Mouse (Mus musculus): ENCODE measurements at regions not wholly inside any gene's neighbourhood (a gene's known extent, or its start where the extent isn't known, plus 50 kb on each side); places are given as distances from the start of the nearest gene placed in this dataset.

DNA sequence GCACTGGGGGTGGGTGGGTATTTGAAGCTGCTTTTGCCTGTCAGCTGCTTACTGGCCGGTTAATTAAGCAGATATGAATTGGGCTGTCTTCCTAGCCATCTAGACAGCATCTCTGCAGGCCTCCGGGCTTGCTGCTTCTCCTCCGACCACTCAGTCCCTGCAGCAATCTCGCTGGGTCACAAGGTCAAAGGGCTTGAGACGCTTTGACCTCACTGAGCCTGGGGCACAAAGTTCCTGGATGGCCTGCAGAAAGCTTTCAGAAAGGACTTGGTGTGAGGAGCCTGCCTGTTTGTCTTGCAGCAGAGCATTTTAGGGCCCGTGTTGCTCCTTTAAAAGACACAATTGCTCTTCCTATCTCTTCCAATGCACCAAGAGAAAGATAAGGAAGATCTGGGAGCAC lies 83.7 kb upstream of the Ppp2r5a start:
- DNase-seq (ENCODE audit: low read depth, low spot score) = no peak

DNA sequence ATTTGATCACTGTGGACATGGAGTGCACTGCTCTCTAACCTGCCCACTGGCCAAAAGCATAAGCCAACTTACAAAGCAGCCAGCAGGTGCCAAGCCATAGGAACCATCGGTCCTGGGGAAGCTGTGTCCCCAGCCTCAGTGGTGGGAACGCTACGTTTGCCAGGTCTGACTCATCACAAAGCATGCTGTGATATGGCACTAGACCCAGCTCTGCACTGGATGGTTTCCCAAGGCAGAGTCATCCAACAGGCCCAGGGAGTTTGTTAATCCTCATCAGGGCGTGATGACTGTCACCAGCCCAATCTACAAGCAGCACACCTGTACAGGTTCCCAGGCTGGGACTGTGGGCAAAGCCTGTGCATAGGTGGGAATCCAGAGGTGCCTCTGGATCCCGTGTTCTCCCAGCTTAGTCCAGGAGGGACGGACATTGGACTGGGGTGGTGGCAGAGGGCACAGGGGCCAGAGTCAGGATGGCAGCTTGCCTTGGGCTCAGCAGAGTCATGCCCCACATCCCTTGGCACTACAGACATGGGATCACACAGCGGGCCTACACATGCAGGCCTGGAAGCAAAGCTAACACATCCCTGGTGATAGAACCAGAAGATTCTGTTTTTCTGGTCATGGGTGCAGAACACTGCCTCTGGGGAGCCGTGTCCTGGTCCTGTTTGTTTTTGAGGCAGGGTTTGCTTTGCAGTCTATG lies 81.8 kb upstream of the Ppp2r5a start:
- peak; percentile 81 for DNase-seq (ENCODE audit: low read depth, low spot score)

DNA sequence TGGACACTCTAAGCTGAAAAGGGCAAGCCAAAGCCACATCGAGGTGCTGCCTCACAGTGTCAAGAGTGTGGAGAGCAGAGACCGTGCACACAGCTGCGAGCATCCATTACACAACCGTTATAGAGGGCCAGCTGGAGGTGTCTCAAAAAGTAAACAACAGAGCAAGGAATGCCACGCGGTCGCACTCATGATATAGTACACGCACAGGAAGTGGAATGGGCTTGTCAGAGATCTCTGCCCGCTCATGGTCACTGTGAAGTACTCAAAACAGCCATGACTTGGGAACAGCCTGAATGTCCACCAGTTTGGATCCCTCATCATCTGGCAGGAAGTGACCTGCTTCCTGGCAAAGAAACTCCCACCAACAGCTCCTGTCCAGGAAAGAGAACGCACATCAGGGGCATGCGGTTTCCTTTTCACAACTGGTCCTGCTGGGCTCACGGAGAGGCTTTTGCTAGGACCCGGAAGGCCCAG lies 76.9 kb upstream of the Ppp2r5a start:
- no peak for DNase-seq (ENCODE audit: low read depth, low spot score)

DNA sequence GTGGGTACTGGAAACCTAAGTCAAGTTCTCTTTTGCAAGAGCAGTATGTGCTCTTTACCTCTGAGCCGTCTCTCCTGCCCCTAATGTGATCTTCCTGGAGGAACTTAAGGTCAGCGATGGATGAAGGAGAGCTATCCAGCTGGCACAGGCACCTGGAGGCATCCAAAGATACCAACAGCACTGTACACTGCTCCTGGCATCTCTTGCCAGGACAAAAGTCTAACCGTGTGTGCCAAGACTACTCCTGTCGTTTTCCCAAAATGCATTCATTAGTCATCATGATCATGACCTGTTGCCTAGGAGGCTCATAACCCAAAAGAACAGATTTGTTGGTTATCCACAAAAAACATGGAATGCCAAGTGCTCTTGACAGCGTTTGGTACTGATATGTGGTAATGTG lies 69.5 kb upstream of the Ppp2r5a start:
- DNase-seq (ENCODE audit: low read depth, low spot score) = peak; percentile 21

DNA sequence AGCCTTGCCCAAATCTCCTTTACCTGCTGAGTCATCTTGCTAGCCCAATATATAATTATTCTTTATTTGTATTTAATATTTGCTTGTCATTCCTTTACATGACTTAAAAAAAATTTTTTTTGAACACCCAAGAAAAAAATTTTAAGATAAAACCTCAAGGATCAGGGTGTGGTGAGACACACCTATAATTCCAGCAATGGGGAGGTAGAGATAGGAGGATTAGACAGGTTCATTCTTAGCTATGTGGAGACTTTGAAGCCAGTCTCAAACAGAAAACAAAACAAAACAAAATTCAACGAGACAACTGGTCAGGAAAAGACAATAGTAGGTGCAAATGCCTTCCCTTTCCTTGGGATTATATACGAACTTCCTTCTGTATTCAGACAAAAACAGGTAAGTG lies 68.4 kb upstream of the Ppp2r5a start:
- DNase-seq (ENCODE audit: low read depth, low spot score) = no peak

DNA sequence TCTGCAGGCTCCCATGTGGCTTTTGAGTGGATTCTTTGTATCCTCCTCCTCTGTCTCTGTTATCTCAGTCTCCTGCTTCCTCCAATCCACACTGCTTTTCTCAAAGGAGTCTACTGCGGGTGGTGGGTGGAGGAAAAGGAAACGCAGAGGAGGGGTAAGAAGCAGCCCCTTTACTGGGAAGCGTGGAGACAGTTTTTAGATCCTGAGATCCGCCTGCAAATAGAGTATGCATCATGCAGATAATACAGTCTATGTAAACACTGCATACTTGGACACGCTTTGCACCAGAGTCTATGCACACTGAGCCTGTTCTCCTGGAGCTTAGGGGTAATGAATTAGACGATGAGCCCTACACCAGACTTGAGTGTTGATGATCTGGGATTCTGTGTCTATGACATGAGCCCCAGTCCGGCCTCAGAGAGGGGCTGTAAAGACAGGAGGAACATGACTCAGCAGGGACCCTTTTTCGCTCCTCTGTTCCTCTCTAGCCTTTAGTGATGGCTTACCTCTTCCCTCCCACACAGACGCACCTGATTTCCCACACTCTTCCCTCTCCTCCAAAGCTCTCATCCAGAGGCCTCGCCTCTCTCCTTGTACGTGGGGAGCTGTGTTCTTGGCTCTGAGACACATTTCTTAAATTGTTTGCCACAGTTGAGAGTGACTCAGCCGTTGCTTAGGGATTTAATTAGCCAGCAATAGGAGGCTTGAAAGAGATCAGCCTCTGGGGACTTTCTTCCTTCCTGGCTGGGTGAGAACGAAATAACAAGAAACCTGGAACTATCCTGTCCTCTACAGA lies 67.3 kb upstream of the Ppp2r5a start:
- peak; percentile 75 for DNase-seq (ENCODE audit: low read depth, low spot score)

DNA sequence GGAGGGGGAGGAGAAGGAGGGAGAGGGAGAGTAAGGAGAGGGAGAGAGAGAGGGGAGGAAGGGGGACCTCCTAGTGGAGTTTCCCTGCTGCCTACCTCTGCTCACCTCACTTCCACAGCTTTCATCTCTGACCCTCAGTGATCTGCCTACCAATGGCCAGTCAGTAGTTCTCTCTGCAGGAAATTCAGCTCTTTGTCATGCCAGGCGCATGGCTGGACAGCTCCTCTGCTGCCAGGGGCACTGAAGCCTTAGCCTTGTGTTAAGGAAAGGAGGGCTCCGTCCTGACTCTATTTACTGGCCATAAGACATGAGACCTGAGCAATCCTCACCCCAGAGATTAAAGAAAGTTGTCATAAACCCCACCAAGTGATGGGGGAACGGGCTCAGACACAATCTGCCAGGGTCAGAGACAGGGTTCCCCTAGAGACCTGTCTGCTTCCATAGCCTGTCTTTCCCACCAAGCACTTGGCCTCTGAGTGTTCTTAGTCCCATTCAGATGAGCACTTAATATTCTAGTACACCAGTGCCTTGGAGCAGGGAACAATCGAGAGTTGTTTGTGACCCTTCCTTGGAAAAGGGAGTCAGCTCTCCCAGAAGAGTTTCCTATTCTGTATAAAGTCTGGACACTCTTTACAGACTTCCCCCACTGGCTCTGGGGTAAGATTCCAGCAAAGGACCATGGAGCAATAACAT lies 65.9 kb upstream of the Ppp2r5a start:
- no peak for DNase-seq (ENCODE audit: low read depth, low spot score)

DNA sequence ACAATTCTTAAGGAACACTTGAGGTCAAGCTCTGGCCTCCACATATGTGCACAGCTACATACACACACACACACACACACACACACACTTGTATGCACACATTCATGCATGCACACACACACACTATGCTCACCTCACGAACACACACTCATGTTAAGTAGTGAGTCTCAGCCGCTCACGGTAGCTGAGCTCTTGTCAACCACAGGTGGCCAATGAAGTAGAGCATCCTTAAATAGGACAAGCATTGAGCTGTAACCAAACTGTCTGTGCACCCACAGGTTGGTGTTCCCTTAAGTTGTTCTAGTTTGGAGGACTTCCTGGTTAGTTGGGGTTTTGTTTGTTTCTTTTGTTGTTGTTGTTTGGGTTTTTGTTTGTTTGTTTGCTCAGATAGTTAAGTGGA lies 63.2 kb upstream of the Ppp2r5a start:
- no peak for DNase-seq (ENCODE audit: low read depth, low spot score)

DNA sequence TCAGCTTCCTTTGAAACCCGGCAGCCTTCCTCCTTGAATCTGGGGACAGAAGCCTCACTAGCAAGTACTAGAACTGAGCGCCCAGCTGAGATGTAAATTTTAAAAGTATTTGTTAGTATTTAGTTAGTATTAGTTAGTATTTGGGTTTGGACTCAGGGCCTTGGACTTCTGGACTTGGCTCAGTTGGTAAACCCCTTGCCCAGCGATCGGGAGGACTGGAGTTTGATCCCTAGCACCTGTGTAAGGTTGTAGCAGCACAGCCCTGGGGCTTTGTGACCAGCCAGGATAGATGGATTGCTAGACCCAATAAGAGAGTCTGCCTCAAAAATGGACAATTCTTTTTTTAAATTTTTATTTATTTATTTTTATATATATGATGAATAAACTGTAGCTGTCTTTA lies 62.7 kb upstream of the Ppp2r5a start:
- no peak for DNase-seq (ENCODE audit: low read depth, low spot score)

DNA sequence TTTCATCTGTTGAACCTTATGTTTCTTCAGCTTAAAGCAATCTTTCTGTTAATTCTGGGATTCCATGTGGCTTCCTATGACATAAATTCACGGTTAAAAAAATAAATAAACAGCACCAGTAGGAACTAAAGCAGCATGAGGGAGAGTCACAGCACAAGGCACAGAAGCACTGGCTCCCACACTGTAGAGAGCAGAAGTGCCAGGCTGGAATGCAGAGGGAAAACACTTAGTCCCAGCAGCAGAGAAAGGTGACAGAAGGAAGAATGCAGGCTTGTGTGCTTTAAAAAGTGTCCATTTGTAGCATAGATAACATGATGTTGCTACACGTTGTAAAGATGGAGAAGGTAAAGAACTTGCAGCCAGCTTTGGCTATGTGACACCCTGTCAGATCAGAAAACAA lies 62.1 kb upstream of the Ppp2r5a start:
- DNase-seq (ENCODE audit: low read depth, low spot score) = no peak

DNA sequence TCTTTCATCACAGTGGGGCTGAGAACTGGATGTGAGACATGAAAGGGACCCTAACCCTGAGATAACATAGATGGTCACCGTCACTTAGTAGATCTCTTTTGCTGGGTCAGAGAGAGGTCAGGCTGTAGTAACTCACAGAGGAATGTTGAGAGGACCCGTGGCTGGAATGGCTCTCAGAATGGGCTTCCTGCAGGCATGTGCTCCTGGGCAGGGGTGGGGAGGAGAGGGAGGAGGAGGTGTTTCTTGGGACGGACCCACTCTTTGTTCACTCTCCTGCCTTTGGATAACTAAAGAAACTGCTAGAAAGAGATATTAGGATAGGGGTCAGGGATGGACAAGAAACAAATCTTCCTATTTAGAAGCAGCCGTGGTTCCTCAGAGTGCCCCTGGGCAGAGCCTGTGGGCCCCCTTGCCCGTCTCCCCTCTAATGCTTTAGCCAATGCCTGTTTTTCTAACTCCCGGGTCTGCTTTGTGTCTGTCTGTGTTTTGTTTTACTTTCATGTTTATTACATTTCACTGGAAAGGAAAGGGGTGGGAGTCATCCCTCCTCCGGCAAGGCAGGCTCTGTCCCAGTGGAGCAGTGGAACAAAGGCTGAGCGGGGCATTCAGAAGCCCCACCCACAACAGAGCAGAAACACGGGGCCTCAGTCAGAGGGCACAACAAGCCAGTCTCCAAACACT lies 58.9 kb upstream of the Ppp2r5a start:
- no peak for DNase-seq (ENCODE audit: low read depth, low spot score)

DNA sequence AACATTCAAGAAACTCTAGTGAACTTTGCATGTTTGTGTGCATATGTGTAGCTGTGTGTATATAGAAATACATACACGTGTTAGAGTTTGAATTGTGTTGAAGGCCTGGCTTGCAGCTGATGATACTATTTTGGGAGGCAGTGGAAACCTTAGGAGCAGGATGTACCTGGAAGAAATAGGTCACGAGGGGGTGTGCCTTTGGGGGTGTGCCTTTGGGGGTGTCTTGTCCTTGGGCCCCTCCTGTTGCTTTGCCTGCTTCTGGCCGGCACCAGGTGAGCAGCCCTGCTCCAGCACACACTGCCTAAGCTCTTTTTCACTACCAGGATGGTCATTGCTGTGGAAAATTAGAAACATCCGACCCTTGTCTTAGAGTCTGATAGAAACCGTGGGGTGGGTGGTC lies 56.0 kb upstream of the Ppp2r5a start:
- DNase-seq (ENCODE audit: low read depth, low spot score) = no peak

DNA sequence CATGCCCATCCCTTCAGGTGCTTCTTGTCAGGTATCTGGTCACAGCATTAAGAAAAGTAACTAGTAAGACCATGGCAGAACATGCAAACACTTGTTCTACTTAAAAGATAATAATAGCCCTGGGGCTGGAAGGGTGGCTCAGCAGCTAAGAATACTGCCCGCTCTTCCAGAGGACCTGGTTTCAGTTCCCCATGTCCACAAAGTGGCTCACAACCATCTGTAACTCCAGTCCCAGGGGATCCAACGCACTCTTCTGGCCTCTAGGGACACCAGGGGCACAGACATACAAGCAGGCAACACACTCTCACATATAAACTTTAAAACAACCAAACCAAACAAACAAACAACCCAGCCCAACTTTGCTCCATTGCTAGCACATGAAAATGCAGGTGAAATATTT lies 55.2 kb upstream of the Ppp2r5a start:
- no peak for DNase-seq (ENCODE audit: low read depth, low spot score)

DNA sequence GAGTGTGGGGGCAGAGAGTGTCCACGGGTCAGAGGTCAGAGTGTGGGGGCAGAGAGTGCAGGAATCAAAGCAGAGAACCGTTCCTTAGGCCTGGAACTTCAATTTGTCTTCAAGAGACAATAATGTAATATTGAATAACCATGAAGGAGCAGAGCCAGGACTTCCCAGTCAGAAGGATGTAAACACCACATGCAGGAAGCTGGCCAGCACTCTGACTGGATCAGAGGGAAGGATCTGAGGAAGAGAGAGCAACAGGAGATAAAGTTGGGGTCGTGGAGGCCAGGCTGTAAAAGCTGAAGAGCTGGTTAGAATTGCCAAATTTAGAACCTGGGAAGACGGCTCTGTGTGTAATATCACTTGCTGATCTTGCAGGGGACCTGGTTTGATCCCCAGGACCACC lies 54.0 kb upstream of the Ppp2r5a start:
- DNase-seq (ENCODE audit: low read depth, low spot score) = no peak

DNA sequence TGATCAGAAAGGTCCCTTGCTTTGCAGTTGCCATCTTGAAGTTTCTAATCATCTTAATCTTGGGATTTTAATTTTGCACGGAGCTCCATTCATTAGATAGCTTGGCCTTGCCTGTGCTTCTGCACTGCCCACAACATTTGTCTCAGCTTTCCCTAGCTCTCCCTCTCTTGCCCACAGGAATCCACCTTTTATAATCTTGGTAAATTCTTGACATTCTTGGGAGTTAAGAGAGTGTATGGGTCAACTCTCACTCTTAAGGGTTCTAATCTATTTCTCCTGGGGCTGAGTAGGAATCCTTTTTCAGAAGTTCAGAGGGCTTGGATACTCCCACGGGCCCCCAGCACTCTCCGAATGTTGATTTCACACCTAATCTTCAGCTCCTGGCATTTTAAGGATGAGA lies 51.5 kb upstream of the Ppp2r5a start:
- peak; percentile 57 for DNase-seq (ENCODE audit: low read depth, low spot score)

DNA sequence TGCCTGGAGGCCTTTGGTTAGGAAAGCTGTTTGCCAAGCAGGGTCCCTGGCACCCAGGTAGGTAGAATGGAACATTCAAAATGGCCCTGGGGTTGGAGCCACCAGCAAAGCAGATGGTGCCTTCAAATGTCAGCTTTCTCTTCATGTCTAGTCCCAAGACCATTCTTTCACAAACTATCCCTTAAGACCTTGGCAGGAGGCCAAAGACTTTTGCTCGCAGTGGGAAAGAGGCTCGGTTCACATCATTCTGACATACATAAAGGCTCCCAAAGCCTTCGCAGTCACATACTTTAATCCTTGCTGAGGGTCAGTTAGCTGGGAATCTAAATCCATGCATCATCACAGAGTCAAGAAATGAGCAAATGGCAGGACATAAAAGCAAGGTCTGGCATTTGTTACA lies 50.5 kb upstream of the Ppp2r5a start:
- DNase-seq (ENCODE audit: low read depth, low spot score) = no peak
